Mouse (Mus musculus) heart, adult 10 weeks (tissue): Measurements from ENCODE around the gene Olfr773. TPM values are rescaled to one million over a fixed set of nuclear protein-coding genes. Genes with fewer than 3 reads are reported as not detected.

Source experiments
- polyA plus RNA-seq: library from polyadenylated mRNA; stranded (reverse); fragments of 350-450 nt; fragmentation: Illumina TruSeq; extraction: RNeasy Lipid Tissue Mini Kit (QIAGEN cat#74804); gene quantifications from one replicate; pipeline ENCODE4 v1.2.3, GENCODE M21; 2014; ENCODE audit warnings: low read depth, low replicate concordance

Olfr773 gene
- polyA plus RNA-seq = not detected

DNA sequence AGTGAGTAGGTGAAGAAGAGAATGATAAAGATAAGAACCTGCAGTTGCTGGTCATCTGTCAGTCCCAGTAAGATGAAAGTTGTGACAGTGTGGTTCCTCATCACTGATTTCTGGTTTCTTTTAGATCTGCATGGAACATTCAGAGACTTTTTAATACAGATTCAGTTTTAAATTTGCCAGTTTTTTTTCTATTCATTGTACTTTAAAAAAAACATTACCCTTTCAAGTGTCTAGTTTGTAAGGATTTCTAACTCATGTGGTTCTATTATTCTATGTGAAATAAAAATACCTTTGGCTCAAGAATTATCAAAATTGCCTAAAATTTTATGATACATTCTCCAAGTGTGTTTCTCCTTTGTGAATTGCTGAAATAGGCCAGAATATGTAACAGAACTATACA lies at the start of gene Olfr773:
TSS of gene Olfr773 (minus strand) at position 101 of the 400 bp plus-strand sequence.

DNA sequence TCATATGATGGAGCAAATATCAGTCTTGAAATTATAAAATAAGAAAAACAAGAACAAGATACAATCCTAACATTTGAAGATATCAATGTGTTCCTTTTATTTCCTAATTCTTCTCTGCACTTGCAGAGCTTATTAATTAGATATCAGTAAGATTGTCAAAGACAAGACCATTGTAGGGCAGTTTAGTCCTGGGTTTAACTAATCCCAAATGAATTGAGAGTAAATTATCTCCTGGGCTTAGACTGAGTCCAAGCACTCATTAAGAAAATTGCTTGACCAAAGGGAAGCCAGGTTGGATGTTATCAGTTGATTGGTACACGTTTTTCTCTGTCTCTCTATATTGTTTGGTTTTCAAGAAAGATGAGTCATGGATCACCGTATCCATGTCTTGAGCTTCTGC lies 48.7 kb upstream of the Olfr773 start, which contains the start of gene Olfr774:
TSS of gene Olfr774 (plus strand) at position 301 of the 400 bp plus-strand sequence.

DNA sequence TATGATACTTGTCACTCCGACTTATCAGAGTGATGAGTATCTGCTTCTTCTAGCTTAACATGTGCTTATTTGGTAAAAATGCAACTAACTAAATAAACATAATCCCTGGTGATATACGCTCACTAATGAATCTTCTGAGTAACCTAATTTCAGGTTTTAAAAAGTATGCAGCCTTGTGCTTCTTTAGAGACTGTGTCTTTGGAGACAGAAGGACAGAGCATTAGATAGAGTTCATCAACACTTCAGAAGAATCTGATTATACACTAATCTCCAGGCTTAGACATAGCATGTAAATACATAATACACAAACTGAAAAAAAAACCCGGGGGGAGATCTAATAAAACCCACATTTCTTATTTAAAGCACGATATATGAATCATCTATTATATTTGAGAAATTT lies 9.4 kb downstream of the Olfr773 start, which contains the start of gene Olfr772:
TSS of gene Olfr772 (minus strand) at position 101 of the 400 bp plus-strand sequence.

DNA sequence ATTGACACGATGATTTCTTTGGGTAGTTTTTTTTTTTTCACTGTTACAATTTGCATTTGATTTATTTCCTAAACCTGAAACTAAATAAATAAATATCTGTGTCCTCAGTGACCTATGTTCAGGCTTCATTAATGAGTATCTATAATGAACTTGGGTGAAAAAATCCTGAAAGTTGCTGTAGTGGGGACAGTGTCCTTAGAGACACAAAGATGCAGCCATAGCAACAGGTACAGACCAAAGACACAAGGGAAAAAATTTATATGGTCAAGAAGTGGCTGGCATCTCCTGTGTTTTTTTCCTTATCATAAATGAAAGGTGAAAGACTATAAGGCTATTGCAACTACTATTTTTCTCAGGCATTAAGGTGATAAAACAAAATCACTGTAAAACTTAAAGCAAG lies 22.6 kb downstream of the Olfr773 start, which contains the start of gene Olfr771:
TSS of gene Olfr771 (minus strand) at position 101 of the 400 bp plus-strand sequence.

DNA sequence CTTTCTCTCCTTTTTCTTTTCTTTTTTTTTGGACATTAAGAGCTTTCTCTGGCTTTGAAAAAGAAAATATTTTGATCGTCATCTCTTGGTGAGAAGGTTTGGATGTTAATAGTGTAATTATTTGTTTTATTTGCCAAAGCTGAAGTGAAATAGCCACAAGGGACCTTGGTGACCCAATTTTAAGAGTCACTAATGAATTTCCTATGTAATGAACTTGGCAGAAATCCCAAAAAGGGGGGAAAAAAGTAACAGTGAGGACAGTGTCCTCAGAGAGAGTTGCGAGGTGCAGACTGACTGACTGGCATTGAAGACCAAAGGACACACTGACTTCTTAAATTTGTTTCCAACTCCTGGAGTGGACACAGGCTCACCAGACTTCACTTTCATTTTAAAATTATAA lies 48.3 kb downstream of the Olfr773 start, which contains the start of gene Olfr770:
TSS of gene Olfr770 (minus strand) at position 101 of the 400 bp plus-strand sequence.

Other genes starting within 250 kb of the Olfr773 start
- gene Mettl7b, start 226.4 kb downstream of the Olfr773 start, polyA plus RNA-seq = not detected
- gene Olfr9, start 198.0 kb downstream of the Olfr773 start, polyA plus RNA-seq = not detected
- gene Olfr763, start 176.6 kb downstream of the Olfr773 start, polyA plus RNA-seq = not detected
- not detected for gene Olfr764-ps1, start 147.5 kb downstream of the Olfr773 start, polyA plus RNA-seq
- gene Olfr765, start 137.4 kb downstream of the Olfr773 start, polyA plus RNA-seq = not detected
- gene Olfr766-ps1, start 118.4 kb downstream of the Olfr773 start, polyA plus RNA-seq = not detected
- not detected for gene Olfr767, start 104.5 kb downstream of the Olfr773 start, polyA plus RNA-seq
- gene Olfr768, start 88.0 kb downstream of the Olfr773 start, polyA plus RNA-seq = not detected
- gene Olfr769, start 69.6 kb downstream of the Olfr773 start, polyA plus RNA-seq = not detected
- gene Olfr770, start 48.4 kb downstream of the Olfr773 start, polyA plus RNA-seq = not detected
- not detected for gene Olfr771, start 22.7 kb downstream of the Olfr773 start, polyA plus RNA-seq
- gene Olfr772, start 9.5 kb downstream of the Olfr773 start, polyA plus RNA-seq = not detected
- gene Olfr774, start 48.8 kb upstream of the Olfr773 start, polyA plus RNA-seq = not detected
- not detected for gene Olfr775, start 61.0 kb upstream of the Olfr773 start, polyA plus RNA-seq
- gene Olfr776, start 71.7 kb upstream of the Olfr773 start, polyA plus RNA-seq = not detected
- not detected for gene Olfr777, start 84.1 kb upstream of the Olfr773 start, polyA plus RNA-seq
- gene Olfr780, start 130.7 kb upstream of the Olfr773 start, polyA plus RNA-seq = not detected
- not detected for gene Olfr781, start 141.4 kb upstream of the Olfr773 start, polyA plus RNA-seq
- not detected for gene Olfr782, start 161.4 kb upstream of the Olfr773 start, polyA plus RNA-seq
- not detected for gene Olfr784, start 196.7 kb upstream of the Olfr773 start, polyA plus RNA-seq
- not detected for gene Olfr785, start 218.0 kb upstream of the Olfr773 start, polyA plus RNA-seq
- not detected for gene Olfr786, start 239.9 kb upstream of the Olfr773 start, polyA plus RNA-seq